Mouse (Mus musculus) limb, embryonic 13.5 days (tissue): Measurements from ENCODE around the gene Ssbp1. TPM values are rescaled to one million over a fixed set of nuclear protein-coding genes. Genes with fewer than 3 reads are reported as not detected.

ENCODE experiments used
- ATAC-seq: fragments of 200-750 bp; cut with Nextera tagmentation; 2 replicates; pipeline ENCODE4 v1.8.0; 2017; ENCODE audit warnings: low read depth, moderate number of reproducible peaks, moderate TSS enrichment; ENCODE audit not compliant: low FRiP score
- H3K27ac ChIP-seq: fragments of 300-500 bp; sonication (generic); 2 replicates; pipeline ENCODE4 v1.5.1; 2015; ENCODE audit warnings: inconsistent platforms, mild to moderate bottlenecking, moderate library complexity
- H3K27me3 ChIP-seq: fragments of 300-500 bp; sonication (generic); 2 replicates; pipeline ENCODE4 v1.6.1; 2015; ENCODE audit warnings: mild to moderate bottlenecking, inconsistent platforms
- H3K36me3 ChIP-seq: fragments of 300-500 bp; sonication (generic); 2 replicates; pipeline ENCODE4 v1.6.1; 2015; ENCODE audit warnings: inconsistent platforms, mild to moderate bottlenecking, moderate library complexity
- H3K4me1 ChIP-seq: fragments of 300-500 bp; sonication (generic); 2 replicates; pipeline ENCODE4 v1.6.1; 2015; ENCODE audit warnings: inconsistent platforms
- H3K4me2 ChIP-seq: fragments of 300-500 bp; sonication (generic); replicated peaks from 2 replicates; pipeline ENCODE4 v1.6.1; 2015; ENCODE audit warnings: inconsistent platforms, mild to moderate bottlenecking, moderate library complexity
- H3K4me3 ChIP-seq: fragments of 300-500 bp; sonication (generic); 2 replicates; pipeline ENCODE4 v1.5.1; 2015; ENCODE audit warnings: moderate library complexity, mild to moderate bottlenecking, inconsistent platforms
- H3K9ac ChIP-seq: fragments of 300-500 bp; sonication (generic); 2 replicates; pipeline ENCODE4 v1.6.1; 2015; ENCODE audit warnings: mild to moderate bottlenecking, inconsistent platforms
- H3K9me3 ChIP-seq: fragments of 300-500 bp; sonication (generic); 2 replicates; pipeline ENCODE4 v1.6.1; 2016; ENCODE audit warnings: inconsistent platforms
- WGBS: fragments of 180-500 bp; shearing (Covaris S2); methylation state at CpG from one replicate; pipeline ENCODE4 v1.1.7; 2015; 5-methylcytosine and 5-hydroxymethylcytosine counted together
- polyA plus RNA-seq: library from polyadenylated mRNA; unstranded; fragments of >200 nt; fragmentation: Nextera tagmentation; extraction: Ambion mirVana; gene quantifications from 2 replicates; pipeline ENCODE4 v1.2.1, GENCODE M21; 2015

Ssbp1 gene
- polyA plus RNA-seq, 1 experiment from 2014 or later: 180 TPM

DNA sequence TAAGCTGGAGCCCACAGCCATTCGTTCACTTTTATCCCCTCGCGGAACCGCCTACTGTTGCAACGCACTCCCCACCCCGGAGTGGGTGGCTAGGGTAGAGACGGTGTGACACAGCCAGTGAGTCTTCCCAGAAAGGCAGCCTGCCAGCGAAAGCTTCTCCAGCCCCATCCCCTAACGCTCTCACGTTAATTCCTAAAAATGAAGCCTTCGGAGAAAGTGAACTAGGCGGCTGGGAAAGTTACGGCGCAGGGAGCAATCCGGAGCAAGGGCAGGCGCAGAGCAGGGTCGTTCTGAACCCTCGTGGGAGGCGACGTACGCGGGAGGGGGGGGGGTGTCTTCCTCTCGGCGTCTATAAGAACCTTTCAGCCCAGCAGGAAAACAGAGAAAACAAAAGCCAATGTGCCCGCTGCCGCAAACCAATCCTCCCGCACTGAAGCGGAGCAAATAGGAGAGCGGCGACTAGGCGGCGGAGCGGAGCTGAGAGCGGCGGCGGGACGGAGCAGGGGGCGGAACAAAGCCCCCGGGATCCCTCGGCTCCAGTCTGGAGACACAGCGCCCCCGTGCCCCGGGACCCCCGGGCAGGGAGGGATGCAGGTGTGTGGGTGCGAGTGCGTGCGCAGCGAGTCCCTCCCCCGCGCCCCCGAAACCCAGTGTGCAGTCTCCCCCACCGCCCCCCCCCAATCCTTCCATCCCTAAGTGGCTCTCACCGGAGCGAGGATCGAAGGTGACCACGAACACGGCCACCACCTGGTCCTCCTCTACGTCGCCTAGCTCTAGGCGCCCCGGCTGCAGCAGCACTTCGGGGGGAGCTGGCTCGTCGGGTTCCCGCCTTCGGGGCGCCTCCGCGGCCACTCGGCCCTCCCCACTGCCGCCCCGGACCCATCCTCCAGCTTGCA is 35.8 kb upstream of the Ssbp1 start:
- H3K4me1 ChIP-seq: peaks cover 22% of the 10 kb centered on the region
- no peaks in the 10 kb centered on the region for H3K36me3 ChIP-seq
- peak overlapping the region; percentile 86 for H3K9ac ChIP-seq
- under 1% methylated on average over 69 of the region's 72 CpGs for WGBS
- no peaks in the 10 kb centered on the region for H3K9me3 ChIP-seq
- peak overlapping the region; percentile 89 for H3K4me2 ChIP-seq
- H3K27ac ChIP-seq: peak overlapping the region; percentile 39; the same call in 1 of the 2 replicates
- peak; percentile 73 for ATAC-seq
- peaks cover 24% of the 10 kb centered on the region for H3K27me3 ChIP-seq
- peak overlapping the region; percentile 78 for H3K4me3 ChIP-seq

DNA sequence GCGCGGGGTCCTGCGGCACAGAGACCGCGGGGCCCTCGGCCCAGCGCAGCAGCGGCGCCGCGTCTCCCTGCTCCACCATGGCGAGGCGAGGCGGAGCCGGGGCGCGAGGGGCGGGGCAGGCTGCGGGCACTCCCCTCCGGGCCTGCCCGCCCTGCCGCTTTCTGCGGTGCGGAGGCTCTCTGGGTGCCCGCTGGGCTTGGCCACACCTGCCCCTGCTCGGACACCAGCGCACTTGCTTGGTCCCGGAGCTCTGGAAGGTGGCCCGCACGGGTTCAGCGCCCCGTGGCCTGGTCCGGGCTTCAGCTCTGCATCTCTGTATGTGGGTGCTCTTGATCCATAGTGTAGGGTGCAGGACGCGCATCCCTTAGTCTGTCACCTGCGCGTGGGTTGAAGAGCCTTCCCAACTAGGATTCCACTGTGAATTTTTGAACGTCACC is 35.1 kb upstream of the Ssbp1 start, which contains the start of gene E330009J07Rik:
Gene E330009J07Rik, minus strand, starts transcription at position 89 of the 437 bp plus-strand sequence.
- Histone ChIP-seq H3K27ac (peak within 1 kb of the TSS; percentile 39; the same call in 1 of the 2 replicates), H3K36me3 (no peaks in the 10 kb centered on the region), H3K4me2 (peak within 1 kb of the TSS; percentile 89), H3K27me3 (peaks cover 28% of the 10 kb centered on the region), H3K9me3 (no peaks in the 10 kb centered on the region), H3K9ac (peak within 1 kb of the TSS; percentile 86), H3K4me1 (peaks cover 18% of the 10 kb centered on the region), H3K4me3 (peak within 1 kb of the TSS; percentile 78)
- WGBS: under 1% methylated on average over 32 of the region's 38 CpGs
- ATAC-seq: peak; percentile 92

DNA sequence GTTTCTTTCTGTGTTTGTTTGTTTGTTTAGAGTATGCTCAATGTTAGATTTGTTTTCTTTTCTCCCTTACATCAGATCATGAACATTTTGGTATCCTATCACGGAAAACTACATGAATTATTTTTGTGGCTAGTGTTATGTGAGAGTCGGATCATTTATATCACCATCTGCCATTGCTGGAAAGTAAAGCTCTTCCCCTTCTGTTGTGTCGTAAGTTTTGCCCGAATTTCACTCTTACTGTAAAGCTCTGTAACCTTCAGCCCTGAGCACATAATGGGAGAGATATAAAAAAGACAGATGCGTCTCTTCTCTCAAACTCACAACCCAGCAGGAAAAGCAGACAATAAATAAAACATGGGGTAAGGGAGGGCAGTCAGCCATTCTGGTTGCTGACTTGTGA is 32.2 kb upstream of the Ssbp1 start, which contains the start of gene Wee2:
Gene Wee2, plus strand, starts transcription at position 153 of the 400 bp plus-strand sequence.
- Histone ChIP-seq H3K27ac (no peak within 1 kb of the TSS), H3K9me3 (no peaks in the 10 kb centered on the region), H3K4me3 (no peak within 1 kb of the TSS), H3K36me3 (no peaks in the 10 kb centered on the region), H3K9ac (no peak within 1 kb of the TSS), H3K4me1 (peaks cover 9% of the 10 kb centered on the region), H3K4me2 (no peak within 1 kb of the TSS), H3K27me3 (peaks cover 40% of the 10 kb centered on the region)
- ATAC-seq: no peak
- WGBS: 75% methylated on average over 5 of the region's 5 CpGs

DNA sequence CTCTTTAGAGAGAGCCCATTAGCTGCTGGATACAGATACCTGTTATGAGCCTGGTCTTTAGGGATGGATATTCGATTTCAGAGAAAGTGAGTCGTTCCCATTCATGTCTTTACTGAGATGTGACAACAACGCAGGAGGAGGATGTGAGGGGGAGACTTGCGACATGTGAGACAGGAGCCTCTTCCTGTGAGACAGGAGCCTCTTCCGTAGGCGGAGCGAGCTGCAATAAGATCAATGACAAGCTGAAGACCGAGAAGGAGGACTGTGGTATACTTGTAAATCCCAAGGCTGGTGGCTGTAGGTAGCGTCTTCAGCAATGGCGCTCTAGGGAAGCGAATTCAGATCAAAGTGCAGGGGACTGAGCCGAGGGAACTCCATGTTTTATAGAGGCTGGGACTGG is 31.4 kb upstream of the Ssbp1 start:
- Histone ChIP-seq H3K9ac (no peak overlapping the region), H3K9me3 (no peaks in the 10 kb centered on the region), H3K36me3 (no peaks in the 10 kb centered on the region), H3K4me1 (peaks cover 2% of the 10 kb centered on the region), H3K27ac (no peak overlapping the region), H3K4me2 (no peak overlapping the region), H3K4me3 (no peak overlapping the region), H3K27me3 (peaks cover 40% of the 10 kb centered on the region)
- WGBS: 36% methylated on average over 12 of the region's 12 CpGs
- ATAC-seq: no peak

DNA sequence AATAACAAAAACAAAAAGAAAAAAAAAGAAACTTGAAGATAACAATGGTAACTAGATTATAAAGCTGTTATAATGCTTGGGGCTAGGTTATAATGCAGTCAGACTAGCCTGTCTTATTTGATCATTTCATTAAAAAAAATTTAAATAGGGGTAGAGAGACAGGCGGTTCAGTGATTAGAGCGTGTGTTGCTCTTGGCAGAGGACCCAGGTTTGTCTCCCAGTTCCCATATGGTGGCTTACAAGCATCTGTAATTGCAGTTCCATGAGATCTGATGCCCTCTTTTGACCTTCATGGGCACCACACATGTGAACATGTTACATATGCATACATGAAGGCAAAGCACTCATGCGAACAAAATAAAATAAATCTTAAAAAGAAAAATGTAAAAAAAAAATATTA is 29.9 kb upstream of the Ssbp1 start:
- no peak overlapping the region for H3K4me3 ChIP-seq
- 70% methylated on average over 3 of the region's 3 CpGs for WGBS
- ATAC-seq: no peak
- H3K36me3 ChIP-seq: no peaks in the 10 kb centered on the region
- peaks cover 40% of the 10 kb centered on the region for H3K27me3 ChIP-seq
- no peak overlapping the region for H3K9ac ChIP-seq
- H3K9me3 ChIP-seq: no peaks in the 10 kb centered on the region
- no peak overlapping the region for H3K27ac ChIP-seq
- no peaks in the 10 kb centered on the region for H3K4me1 ChIP-seq
- no peak overlapping the region for H3K4me2 ChIP-seq

DNA sequence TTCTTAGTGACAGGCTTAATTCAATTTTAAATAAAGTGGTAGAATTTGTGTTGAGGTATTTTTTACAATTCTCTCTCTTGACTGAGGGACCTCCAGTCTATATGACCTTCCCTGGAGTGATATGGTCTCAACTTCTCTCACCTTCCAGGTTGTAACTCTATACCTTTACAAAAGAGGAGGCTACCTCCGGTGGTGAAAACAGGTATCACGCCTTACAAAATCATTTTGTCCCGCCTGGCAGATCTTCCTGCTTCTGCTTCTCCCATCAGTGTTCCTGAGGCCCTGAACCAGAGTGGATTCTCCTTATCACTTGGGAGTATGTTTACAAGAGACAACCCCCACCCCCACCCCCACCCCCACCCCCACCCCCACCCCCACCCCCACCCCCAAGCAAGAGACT is 29.4 kb upstream of the Ssbp1 start:
- WGBS: 28% methylated on average over 3 of the region's 3 CpGs

DNA sequence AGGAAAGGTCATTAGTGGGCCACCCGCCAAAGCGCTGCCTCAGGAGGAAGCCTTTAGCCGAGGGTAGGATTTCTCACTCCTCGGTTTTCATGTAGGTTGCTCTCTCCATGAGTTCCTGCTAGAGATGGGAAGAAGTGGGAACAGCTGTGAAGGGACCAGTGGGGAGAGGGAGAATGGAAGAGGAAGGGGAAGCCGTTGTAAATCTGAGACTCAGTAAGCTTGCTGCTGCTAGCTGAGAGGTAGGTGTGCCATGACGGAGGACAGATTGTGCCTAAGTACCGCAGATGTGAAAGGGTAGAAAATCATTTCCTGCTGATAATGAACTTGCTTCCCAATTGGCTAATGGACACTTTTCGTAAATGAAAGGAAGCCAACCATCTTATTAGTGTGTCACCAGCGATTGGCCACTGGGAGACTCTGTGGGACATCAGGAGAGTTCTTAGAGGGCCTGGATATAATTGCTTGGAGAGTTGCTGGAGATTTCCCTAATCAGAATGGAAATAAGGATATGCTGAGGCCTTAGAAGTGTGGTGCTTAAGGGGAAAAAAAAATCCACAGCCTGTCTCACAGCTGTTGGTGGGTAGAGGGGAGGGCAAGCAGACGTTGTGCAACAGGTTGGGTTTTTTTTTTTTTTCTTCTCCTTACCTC is 27.7 kb upstream of the Ssbp1 start:
- Histone ChIP-seq H3K4me2 (no peak overlapping the region), H3K36me3 (no peaks in the 10 kb centered on the region), H3K27ac (no peak overlapping the region), H3K9ac (no peak overlapping the region), H3K9me3 (no peaks in the 10 kb centered on the region), H3K27me3 (peaks cover 33% of the 10 kb centered on the region), H3K4me1 (no peaks in the 10 kb centered on the region), H3K4me3 (no peak overlapping the region)
- ATAC-seq: no peak
- WGBS: 11% methylated on average over 10 of the region's 10 CpGs

More for the DNA sequence above, 29.4 kb upstream of the Ssbp1 start:
- H3K9ac ChIP-seq: no peak overlapping the region
- no peak for ATAC-seq
- H3K4me2 ChIP-seq: no peak overlapping the region
- no peaks in the 10 kb centered on the region for H3K36me3 ChIP-seq
- no peaks in the 10 kb centered on the region for H3K4me1 ChIP-seq
- peaks cover 40% of the 10 kb centered on the region for H3K27me3 ChIP-seq
- H3K4me3 ChIP-seq: no peak overlapping the region
- H3K27ac ChIP-seq: no peak overlapping the region
- no peaks in the 10 kb centered on the region for H3K9me3 ChIP-seq

DNA sequence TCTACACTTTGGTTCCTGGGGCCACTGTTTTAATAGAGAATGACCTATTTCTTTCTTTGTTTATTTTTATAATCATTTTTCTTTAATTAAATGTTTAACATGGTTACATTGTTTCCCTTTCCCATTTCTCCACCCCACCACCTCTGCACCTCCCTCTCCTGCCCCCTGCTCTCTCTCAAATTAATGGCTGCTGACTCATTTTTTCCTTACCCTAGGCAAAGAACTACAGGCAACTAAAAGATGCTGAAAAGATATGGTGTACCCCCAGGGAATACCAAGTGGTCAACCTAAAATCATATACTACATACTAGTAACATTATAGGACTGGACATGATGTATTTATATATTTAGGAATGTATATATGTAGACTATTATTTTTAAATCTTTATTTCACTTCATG is 22.5 kb upstream of the Ssbp1 start:
- Histone ChIP-seq H3K27me3 (no peaks in the 10 kb centered on the region), H3K36me3 (no peaks in the 10 kb centered on the region), H3K9ac (no peak overlapping the region), H3K4me3 (no peak overlapping the region), H3K4me2 (no peak overlapping the region), H3K27ac (no peak overlapping the region), H3K9me3 (no peaks in the 10 kb centered on the region), H3K4me1 (no peaks in the 10 kb centered on the region)
- ATAC-seq: no peak

DNA sequence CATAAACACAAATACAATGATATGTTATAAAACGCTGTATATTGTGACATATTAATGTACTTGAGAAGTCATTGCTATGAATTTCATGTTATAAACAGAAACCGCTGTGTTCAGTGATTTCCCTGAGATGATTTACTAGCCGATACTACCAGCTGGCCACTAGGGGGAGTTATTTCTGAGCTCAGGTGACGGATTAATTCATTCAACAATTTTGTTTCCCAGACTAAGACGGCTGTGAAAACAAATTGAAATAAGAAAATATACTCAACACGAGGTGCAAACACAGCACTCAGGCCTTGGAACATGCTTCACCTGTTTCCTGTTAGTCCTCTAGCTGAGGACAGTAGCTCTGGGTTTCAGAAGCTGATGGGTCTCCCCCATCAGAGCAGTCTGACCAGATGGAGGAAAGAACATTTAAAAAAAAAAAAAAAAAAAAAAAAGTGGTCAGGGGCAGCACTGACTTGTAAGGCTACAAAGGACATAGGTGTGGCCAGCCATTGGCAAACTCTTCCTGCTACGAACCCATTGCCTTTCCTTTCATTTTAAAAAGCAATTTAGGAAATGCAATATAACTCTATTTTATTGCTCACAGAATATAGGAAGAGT is 16.6 kb upstream of the Ssbp1 start:
- ATAC-seq: no peak

DNA sequence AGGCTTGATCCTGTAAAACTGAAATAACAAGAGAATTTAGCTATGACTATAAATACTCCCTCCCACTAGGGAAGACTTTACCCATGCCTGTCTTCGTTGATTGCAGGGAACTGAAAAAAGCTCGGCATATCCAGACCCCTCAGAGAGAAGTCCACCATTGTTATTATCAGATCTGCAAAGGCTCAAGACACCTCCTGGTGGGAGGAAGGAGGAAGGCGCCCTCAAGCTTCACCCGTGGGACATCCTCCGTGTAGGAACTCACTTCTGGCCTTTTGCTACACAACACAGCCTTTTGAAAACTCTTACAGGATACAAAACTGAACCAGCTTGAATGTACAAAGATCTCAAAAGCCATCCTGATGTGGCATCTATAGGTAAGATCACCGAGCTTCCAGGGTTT is 5.4 kb upstream of the Ssbp1 start:
- H3K27me3 ChIP-seq: no peaks in the 10 kb centered on the region
- no peak overlapping the region for H3K9ac ChIP-seq
- H3K27ac ChIP-seq: no peak overlapping the region
- H3K4me2 ChIP-seq: no peak overlapping the region
- H3K9me3 ChIP-seq: no peaks in the 10 kb centered on the region
- ATAC-seq: no peak
- no peaks in the 10 kb centered on the region for H3K4me1 ChIP-seq
- 52% methylated on average over 6 of the region's 6 CpGs for WGBS
- H3K4me3 ChIP-seq: no peak overlapping the region
- H3K36me3 ChIP-seq: no peaks in the 10 kb centered on the region

More for the DNA sequence above, 16.6 kb upstream of the Ssbp1 start:
- no peak overlapping the region for H3K4me2 ChIP-seq
- H3K36me3 ChIP-seq: no peaks in the 10 kb centered on the region
- no peak overlapping the region for H3K9ac ChIP-seq
- H3K4me3 ChIP-seq: no peak overlapping the region
- no peaks in the 10 kb centered on the region for H3K27me3 ChIP-seq
- H3K9me3 ChIP-seq: no peaks in the 10 kb centered on the region
- H3K27ac ChIP-seq: no peak overlapping the region
- H3K4me1 ChIP-seq: no peaks in the 10 kb centered on the region
- 24% methylated on average over 7 of the region's 7 CpGs for whole genome bisulfite sequencing

DNA sequence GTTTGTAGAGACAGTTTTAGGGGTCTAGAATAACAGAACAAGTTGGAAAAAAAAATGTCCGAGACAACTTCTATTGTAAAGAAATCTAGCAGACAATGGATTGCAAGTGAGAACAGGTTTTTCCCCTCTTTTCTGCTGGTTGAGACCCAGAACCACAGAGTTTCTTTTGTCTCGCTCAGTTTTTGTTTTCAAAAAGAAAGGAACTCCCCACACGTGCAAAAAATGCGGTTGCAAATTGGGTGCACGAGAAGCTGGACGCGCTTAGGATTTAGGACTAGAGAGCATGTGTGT is 513 bp downstream of the Ssbp1 start:
- H3K9ac ChIP-seq: peak overlapping the region; percentile 92
- peaks cover 7% of the 10 kb centered on the region for H3K4me1 ChIP-seq
- no peaks in the 10 kb centered on the region for H3K9me3 ChIP-seq
- peak overlapping the region; percentile 75 for H3K4me2 ChIP-seq
- H3K27ac ChIP-seq: peak overlapping the region; percentile 96
- no peaks in the 10 kb centered on the region for H3K27me3 ChIP-seq
- ATAC-seq: peak; percentile 12; the same call in 1 of the 2 replicates
- under 1% methylated on average over 7 of the region's 7 CpGs for WGBS
- H3K4me3 ChIP-seq: peak overlapping the region; percentile 79
- peaks cover 32% of the 10 kb centered on the region for H3K36me3 ChIP-seq

DNA sequence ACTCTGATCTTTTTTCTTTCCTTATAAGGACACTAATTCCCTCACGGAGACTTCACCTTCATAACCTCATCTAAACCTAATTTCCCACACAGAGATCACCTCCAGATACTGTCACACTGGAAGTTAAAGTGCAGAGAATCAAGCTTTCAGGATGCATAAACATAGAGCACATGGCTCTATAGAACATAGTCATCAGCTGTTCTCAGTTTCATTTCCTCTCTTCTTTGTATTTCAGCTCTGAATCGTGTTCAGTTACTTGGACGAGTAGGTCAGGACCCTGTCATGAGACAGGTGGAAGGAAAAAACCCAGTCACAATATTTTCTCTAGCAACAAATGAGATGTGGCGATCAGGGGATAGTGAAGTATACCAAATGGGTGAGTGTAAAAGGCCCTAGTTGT is 5.0 kb downstream of the Ssbp1 start:
- peaks cover 56% of the 10 kb centered on the region for H3K36me3 ChIP-seq
- WGBS: 92% methylated on average over 4 of the region's 4 CpGs

More for the DNA sequence above, 5.0 kb downstream of the Ssbp1 start:
- Histone ChIP-seq H3K27ac (no peak overlapping the region), H3K27me3 (no peaks in the 10 kb centered on the region), H3K9ac (no peak overlapping the region), H3K9me3 (no peaks in the 10 kb centered on the region), H3K4me2 (no peak overlapping the region), H3K4me1 (peaks cover 7% of the 10 kb centered on the region), H3K4me3 (no peak overlapping the region)
- no peak for ATAC-seq
